Mouse (Mus musculus): ENCODE measurements around the gene Isca1.
A peak's percentile ranks its signal among the peaks of the same experiment; 100 is the strongest.
"Not testable (repeated sequence)": the region's sequence is repeated elsewhere in the genome, so short reads cannot be mapped to it uniquely, and the experiment has no call there.

The Isca1 gene

DNA sequence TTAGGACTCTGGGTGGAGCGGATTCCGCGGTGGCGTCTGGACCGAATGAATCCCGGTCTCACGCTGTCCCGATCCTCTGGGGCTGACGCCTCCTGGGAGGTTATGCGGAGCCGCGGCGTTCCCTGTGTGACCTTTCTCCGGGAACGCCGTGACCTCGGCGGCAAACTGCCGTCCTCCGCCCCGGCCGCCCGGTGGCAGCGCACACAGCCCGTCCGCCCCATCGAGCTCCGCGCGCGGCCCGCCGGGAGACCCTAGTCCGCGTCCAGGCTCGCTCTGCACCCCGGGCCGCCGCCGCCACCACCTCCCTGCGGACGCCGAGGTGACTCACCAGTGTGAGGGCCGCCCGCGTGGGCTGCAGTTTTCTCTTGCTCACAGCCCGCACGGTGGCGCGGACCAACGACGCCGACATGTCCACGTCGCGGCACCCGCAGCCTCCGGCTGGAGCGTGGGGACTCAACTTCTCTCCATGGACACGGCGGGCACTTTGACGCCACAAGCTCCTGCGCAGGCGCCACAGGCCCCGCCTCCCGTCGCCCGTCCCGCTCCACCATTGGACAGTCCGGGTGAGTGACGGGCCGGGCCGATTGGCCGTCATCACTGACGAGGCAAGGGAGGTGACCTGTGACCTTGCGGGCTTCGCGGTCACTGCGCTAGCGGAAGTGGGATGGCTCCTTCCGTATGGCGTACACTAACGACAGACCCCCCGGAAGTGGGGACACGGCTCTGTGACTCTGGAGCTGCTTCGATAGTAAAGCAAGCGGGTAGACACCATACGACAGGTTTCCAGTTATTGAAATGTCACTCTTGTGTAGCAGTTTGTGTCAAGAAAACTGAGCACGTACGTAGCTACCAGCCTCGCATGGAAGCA, at the start of gene Isca1:
TSS of gene Isca1 (minus strand) at position 515 of the 868 bp plus-strand sequence.
- DNase-seq (ENCODE audit: low spot score in 2 of 2) = peak; percentile 99

DNA sequence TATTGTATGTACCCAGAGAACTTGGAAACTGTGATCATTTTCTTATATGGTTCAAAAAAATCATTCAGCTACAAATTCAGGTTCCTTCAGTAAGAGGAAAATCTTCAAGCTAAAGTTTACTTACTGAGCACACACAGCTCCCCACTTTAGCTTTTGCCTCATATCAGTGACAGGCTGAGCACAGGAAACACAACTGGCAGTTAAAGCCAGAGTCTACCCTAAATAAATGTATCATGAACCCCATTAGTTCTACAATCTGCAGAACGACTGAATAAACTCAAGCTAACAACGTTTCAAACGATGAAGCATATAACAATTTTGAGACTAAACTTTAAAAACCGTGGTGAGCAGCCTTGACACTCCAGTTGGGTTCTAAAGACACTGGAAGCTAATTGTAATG, 47.7 kb upstream of the Isca1 start:
- no peak for DNase-seq (ENCODE audit: low spot score in 2 of 2)

GRCm38 (mm10) chr13:59814109-59814591, 44.5 kb upstream of the Isca1 start:
- DNase-seq (ENCODE audit: low spot score in 2 of 2) = peak; percentile 27 to 70

DNA sequence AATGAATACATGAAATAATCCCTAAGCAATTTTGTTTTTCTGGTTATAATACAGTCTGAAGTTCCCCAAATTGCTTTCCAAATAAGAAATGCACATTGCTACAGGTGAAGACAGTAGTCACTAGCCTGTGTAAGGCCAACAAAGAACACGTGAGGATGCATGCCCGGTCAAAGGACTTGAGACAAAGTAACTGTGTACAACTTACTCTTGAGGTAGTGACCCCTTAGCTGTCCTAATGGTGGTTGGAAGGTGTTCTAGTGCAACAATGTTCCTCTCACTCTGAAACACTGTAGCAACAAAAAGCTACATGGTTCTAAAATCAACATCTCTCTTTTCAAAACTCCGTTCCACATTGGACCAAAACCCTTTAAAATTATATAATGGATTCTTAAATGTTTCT, 42.0 kb upstream of the Isca1 start:
- no peak for DNase-seq (ENCODE audit: low spot score in 2 of 2)

- no peak for DNase-seq (ENCODE audit: low spot score in 2 of 2)
These were observed 31.4 kb upstream of the Isca1 start for GRCm38 (mm10) chr13:59801000-59801399.

DNA sequence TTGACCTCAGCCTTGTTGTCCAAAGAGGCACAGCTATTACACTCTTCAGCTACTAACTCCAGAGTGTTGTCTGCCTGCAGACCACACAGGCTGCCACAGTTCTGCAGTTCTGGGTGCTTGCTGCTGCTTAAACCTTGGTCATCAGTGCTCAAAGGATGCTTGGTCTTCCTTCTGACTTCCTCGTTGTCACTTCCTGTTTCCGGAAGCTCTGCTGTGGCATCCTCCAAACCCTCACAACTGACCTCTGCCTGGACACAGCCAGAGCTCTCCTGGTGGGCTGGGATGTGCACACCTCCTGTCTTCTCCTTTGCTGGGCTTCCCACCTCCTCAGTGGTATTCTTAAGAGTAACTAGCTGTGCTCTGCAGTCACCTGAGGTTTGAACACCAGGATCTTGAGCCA, 30.5 kb upstream of the Isca1 start:
- no peak for DNase-seq (ENCODE audit: low spot score in 2 of 2)

DNA sequence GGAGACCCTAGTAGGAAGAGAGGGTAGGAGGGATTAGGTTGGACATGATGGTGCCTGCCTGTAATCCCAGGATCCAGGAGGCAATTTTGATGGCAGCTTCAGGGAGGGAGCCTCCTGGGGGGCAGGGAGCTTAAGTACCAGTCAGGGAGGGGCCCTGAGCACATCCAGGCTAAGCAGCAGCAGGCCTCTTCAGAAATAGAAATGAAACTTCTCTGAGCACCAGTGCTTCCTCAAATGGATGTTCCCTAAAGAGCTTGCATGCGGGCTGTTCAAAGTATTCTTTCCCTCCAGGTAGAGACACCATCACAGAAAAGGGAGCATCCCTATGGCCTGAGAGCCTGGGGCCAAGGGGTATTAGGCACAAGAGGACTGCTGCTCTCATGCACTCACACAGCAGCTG, 28.7 kb upstream of the Isca1 start:
- DNase-seq (ENCODE audit: low spot score in 2 of 2) = no peak

DNA sequence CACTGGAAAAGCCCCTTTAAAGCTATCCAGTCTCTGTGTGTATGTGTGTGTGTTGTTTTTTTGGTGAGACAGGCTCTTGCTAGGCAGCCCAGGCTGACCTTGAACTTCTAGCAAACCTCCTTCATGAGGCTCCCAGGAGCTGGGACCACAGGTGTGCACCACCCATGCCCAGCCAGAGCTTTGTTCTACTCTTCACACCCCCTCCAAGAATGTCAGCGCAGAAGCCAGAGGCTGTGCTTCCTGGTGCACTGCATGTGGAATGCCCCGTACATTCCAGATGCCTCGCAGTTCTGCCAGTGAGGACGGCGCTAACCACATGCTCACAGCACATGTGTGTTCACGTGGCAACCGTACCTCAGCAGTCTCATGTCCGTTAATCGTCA, 26.8 kb upstream of the Isca1 start:
- no peak for DNase-seq (ENCODE audit: low spot score in 2 of 2)

- DNase-seq (ENCODE audit: low spot score in 2 of 2) = peak; percentile 53 to 74
These were observed 26.3 kb upstream of the Isca1 start for GRCm38 (mm10) chr13:59795807-59796465.

DNA sequence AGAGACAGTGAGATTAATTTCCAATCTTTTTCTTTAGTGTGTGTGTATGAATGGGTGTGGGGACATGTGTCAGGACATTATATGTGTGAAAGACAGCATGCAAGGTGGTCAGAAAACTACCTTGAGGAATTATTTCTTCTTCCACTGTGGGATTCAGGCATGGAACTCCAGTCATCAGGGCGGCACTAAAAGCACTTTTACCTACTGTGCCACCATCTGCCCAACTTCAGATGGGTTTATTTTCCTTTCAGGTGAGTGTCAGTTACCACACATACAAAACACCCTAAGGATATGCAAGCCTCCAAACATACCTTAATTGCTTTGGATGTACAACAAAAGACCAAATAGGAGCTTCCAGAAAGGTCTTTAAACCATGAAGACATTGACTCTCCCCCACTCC, 25.2 kb upstream of the Isca1 start:
- no peak for DNase-seq (ENCODE audit: low spot score in 2 of 2)

GRCm38 (mm10) chr13:59782145-59782544, 12.5 kb upstream of the Isca1 start, which contains the start of gene Gm49354:
Gene Gm49354 (minus strand): TSS chr13:59782245.
- DNase-seq (ENCODE audit: low spot score in 2 of 2) = no peak

GRCm38 (mm10) chr13:59779744-59780264, 10.2 kb upstream of the Isca1 start:
- DNase-seq (ENCODE audit: low spot score in 2 of 2) = not testable (repeated sequence)

GRCm38 (mm10) chr13:59779213-59779612, 9.6 kb upstream of the Isca1 start:
- DNase-seq (ENCODE audit: low spot score in 2 of 2) = no peak

GRCm38 (mm10) chr13:59775168-59775567, 5.6 kb upstream of the Isca1 start:
- DNase-seq (ENCODE audit: low spot score in 2 of 2) = no peak

DNA sequence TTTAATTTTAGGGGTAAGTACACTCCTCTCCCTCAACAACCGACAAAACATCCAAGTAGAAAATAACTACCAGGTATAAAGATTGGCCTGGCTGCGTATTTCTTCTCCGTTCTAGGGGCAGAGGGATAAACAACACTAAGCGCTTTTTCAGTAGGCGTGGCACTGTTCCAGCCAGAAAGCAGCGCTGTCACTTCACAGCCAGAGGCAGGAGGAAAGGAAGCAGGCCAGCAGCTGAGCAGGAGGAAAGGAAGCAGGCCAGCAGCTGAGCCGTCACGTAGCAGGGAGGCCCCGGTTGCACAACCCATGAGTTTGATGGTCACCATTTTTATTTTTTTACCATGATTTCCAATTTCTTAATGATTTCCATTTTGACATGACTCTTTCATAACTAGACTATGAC, 1.6 kb upstream of the Isca1 start:
- DNase-seq (ENCODE audit: low spot score in 2 of 2) = peak; percentile 53 to 70

DNA sequence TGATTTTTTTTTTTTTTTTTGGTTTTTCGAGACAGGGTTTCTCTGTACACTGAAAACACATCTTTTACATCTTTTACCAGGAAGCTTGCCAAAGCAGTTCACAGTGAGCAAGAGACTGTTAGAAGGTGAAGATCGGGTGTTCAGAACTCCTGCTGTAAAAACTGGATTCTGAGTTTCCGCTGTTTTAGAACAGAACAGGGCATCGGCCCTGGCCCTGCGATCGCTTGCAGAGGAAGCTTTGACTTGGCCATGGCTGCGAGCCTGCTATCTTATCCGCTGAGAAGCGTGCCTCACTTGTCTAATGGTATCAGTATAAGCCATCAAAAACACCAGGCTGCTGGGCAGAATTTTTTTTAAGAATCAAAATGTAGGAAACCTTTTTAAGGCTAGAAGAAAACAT, 1.2 kb upstream of the Isca1 start:
- DNase-seq (ENCODE audit: low spot score in 2 of 2) = peak in 1 of 2 experiments; percentile 23

GRCm38 (mm10) chr13:59770164-59770562, 553 bp upstream of the Isca1 start:
- DNase-seq (ENCODE audit: low spot score in 2 of 2) = peak; percentile 84 to 91

DNA sequence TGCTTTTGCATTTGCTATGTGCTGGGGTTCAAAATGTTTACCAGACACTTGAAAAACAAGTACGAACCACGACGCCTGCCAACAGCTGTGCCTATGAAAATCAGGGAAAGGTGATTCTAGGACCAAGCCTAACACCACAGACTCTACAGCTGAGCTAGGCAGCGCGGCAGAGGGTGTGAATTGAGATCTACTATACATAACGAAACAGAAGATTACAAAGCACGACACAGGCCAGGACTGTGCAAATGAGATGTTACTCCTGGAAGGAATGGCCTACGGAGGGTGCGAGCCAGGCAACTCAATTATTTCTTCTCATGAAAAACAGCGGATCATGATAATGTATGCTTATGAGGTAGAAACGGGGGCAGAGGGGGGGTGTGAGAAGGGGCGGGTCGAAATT, 1.1 kb downstream of the Isca1 start:
- DNase-seq (ENCODE audit: low spot score in 2 of 2) = no peak

DNA sequence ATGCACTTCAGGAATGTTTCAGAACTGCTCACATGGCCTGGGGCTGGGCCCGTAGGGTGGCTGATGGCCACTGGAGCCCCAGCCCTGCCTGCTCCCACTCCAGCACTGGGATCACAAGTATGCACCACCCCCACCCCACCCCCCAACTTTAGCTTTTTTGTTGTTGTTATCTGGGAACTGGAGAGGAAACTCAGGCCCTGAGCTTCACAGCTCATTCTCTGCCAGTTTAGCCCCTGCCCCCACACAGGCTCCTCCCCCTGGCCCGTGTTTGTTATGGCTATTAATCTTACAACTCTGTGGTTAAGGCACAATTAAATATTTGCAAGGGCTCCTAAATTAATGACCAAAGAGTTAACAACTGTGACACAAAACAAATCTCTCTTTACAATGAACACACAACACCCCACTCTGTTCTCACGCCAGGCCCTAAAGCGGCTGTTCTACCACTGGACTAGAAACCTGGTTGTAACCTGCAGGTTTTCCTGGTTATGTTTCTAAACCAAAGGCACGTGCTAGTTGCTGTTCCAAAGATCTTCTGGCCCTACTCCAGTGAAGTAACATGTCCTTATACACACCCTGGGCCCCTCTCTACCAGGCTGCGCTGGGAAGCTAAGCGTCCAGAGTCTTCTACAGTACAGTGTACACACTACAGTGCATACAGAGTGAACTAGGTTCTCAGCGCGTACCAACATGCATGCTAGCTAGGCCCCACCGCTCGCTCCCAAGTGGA, 2.7 kb downstream of the Isca1 start:
- DNase-seq (ENCODE audit: low spot score in 2 of 2) = no peak

DNA sequence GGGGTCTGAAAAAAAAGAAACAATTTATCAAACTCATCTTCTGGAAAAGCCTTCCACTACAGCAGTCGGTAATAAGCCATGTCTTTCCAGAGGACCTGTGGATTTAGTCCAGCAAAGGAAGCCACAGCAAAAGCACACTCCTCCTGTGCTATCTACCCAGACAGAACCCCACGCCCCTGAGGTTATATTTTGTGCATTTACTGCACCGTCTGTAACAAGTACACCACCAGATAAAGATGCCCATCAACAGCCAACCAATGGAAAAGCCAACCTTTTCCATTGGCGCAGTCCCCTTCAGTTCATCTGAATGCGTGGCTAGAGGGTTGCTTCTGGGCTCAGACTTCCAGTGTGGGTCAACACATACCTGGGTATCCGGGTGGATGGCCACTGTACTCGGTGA, 6.8 kb downstream of the Isca1 start:
- peak; percentile 20 to 47 for DNase-seq (ENCODE audit: low spot score in 2 of 2)

DNA sequence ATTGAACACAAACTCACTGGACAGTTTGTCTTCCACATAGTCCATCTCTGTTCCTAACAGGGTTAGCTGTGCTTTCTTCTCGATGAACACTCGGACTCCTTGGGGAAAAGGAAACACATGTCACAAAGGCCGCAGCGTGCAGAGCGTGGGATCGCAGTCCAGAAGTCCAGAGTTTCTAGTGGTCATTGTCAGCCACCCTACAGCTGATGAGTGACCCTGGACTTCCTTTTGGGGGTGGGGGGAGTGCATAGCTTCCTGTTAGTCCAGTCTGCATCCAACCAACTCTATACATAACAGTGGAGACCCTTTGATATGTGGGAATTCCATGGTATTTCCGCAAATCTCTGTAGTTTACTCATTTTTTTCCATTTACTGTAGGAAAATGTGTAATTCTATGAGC, 12.7 kb downstream of the Isca1 start:
- DNase-seq (ENCODE audit: low spot score in 2 of 2) = no peak

- no peak for DNase-seq (ENCODE audit: low spot score in 2 of 2)
These were observed 19.3 kb downstream of the Isca1 start for GRCm38 (mm10) chr13:59750310-59750709.

Data from spleen, postnatal 36 days (tissue).